28 mouse cellular contexts compared by ENCODE assay signal in the genomic region with DNA sequence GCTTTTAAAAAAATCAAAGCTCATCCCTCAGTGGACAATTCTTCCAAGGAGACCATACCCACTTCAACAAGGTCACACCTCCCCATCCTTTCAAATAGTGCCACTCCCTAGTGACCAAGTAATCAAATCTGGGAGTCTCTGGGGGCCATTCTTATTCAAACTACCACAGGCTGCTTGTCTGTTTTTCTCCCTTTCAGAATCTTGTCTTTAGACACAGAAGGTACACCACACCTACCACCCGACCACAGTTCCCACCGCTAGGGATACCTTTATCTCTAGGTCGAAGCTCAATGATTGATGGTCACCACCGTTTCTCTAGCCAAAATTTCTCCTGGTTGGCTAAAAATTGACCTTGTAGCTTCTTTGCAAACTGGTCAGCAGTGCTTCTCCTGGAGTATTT.
"Had no signal": no experiment of that assay in that cellular context is flagged by ENCODE, and none has a peak within 500 bp of the region (broad histone marks: within the 10 kb centered on the region; RNA-seq: fewer than 3 reads in every experiment).

No protein-coding gene starts in this region.

- H3K27ac ChIP-seq: limb, embryonic 10.5 days; limb, embryonic 12.5 days; limb, embryonic 13.5 days; limb, embryonic 15.5 days; liver, embryonic 12.5 days; liver, embryonic 13.5 days; liver, embryonic 14.5 days; liver, embryonic 15.5 days; lung, embryonic 15.5 days; macrophage; midbrain, embryonic 10.5 days; midbrain, embryonic 12.5 days; midbrain, embryonic 13.5 days; midbrain, embryonic 15.5 days; neural tube, embryonic 12.5 days had no signal

- H3K4me1 ChIP-seq: limb, embryonic 10.5 days; limb, embryonic 12.5 days; limb, embryonic 13.5 days; limb, embryonic 15.5 days; liver, embryonic 12.5 days; liver, embryonic 13.5 days; liver, embryonic 15.5 days; lung, embryonic 15.5 days had no signal

- H3K9me3 ChIP-seq: limb, embryonic 10.5 days; limb, embryonic 12.5 days; limb, embryonic 13.5 days; limb, embryonic 15.5 days; liver, embryonic 12.5 days; liver, embryonic 13.5 days; liver, embryonic 15.5 days; lung, embryonic 15.5 days; midbrain, embryonic 10.5 days; midbrain, embryonic 12.5 days; midbrain, embryonic 13.5 days; midbrain, embryonic 15.5 days; neural tube, embryonic 12.5 days had no signal

- H3K36me3 ChIP-seq: limb, embryonic 10.5 days; limb, embryonic 12.5 days; limb, embryonic 13.5 days; limb, embryonic 15.5 days; liver, embryonic 12.5 days; liver, embryonic 13.5 days; liver, embryonic 15.5 days; lung, embryonic 15.5 days; midbrain, embryonic 10.5 days; midbrain, embryonic 12.5 days; midbrain, embryonic 13.5 days; midbrain, embryonic 15.5 days; neural tube, embryonic 12.5 days had no signal

- DNase-seq: left cerebral cortex, postnatal 4 days; liver; liver, embryonic 13.5 days; liver, postnatal 0 days; lung, adult 18-20 months; lung, adult 2 months; lung, embryonic 14.5 days; lung, postnatal 10 days; lung, postnatal 14 days; lung, postnatal 36 days; lung, postnatal 4 days; midbrain, embryonic 14.5 days had no signal

- H3K4me3 ChIP-seq: limb, embryonic 10.5 days; limb, embryonic 12.5 days; limb, embryonic 13.5 days; limb, embryonic 15.5 days; liver, embryonic 12.5 days; liver, embryonic 13.5 days; liver, embryonic 15.5 days; lung, embryonic 15.5 days; megakaryocyte, embryonic 14.5 days; midbrain, embryonic 10.5 days; midbrain, embryonic 12.5 days; midbrain, embryonic 13.5 days; midbrain, embryonic 15.5 days; myocyte; neural tube, embryonic 12.5 days had no signal

- H3K27me3 ChIP-seq: limb, embryonic 12.5 days; limb, embryonic 13.5 days; limb, embryonic 15.5 days; liver, embryonic 12.5 days; liver, embryonic 13.5 days; liver, embryonic 15.5 days; lung, embryonic 15.5 days; midbrain, embryonic 12.5 days; midbrain, embryonic 13.5 days; midbrain, embryonic 15.5 days; neural tube, embryonic 12.5 days had no signal
